Mouse (Mus musculus) neutrophil, adult 5-6 weeks (primary cell): ENCODE measurements around the gene Gm10283. TPM values are rescaled to one million over a fixed set of nuclear protein-coding genes. Genes with fewer than 3 reads are reported as not detected.

ENCODE experiments used
- total RNA-seq: library from RNA; stranded (forward); fragments of 200-1000 nt; gene quantifications from 2 replicates; pipeline ENCODE4 v1.2.3, GENCODE M21; 2017

Gm10283 gene
- total RNA-seq, 1 experiment from 2014 or later = not detected

Other genes with a start within 250 kb of the Gm10283 start
- not detected in 2 replicates for gene Aadat, start 2.7 kb upstream of the Gm10283 start, total RNA-seq
- 2.6 TPM in 2 replicates for gene Mfap3l, start 129.6 kb upstream of the Gm10283 start, total RNA-seq